Mouse (Mus musculus) liver, embryonic 16.5 days (tissue): ENCODE results near the gene Tex101. TPM values are rescaled to one million over a fixed set of nuclear protein-coding genes. Genes with fewer than 3 reads are reported as not detected.
A peak's percentile ranks its signal among the peaks of the same experiment; 100 is the strongest.

ENCODE experiments used
- ATAC-seq: fragments of 200-750 bp; cut with Nextera tagmentation; 2 replicates; pipeline ENCODE4 v1.8.0; 2017; ENCODE audit warnings: low read depth, mild to moderate bottlenecking, moderate number of reproducible peaks, moderate library complexity
- H3K27ac ChIP-seq: fragments of 300-500 bp; sonication (generic); 2 replicates; pipeline ENCODE4 v1.5.1; 2014; ENCODE audit warnings: mild to moderate bottlenecking, low read length
- H3K27me3 ChIP-seq: fragments of 300-500 bp; sonication (generic); 2 replicates; pipeline ENCODE4 v1.6.1; 2014; ENCODE audit warnings: low read depth, low read length, mixed read lengths; ENCODE audit not compliant: control insufficient read depth, insufficient read depth
- H3K36me3 ChIP-seq: fragments of 300-500 bp; sonication (generic); 2 replicates; pipeline ENCODE4 v1.6.1; 2014; ENCODE audit warnings: mild to moderate bottlenecking; ENCODE audit not compliant: control insufficient read depth, insufficient read depth
- H3K4me1 ChIP-seq: fragments of 300-500 bp; sonication (generic); 2 replicates; pipeline ENCODE4 v1.6.1; 2014; ENCODE audit warnings: low read depth, low read length, mixed read lengths; ENCODE audit not compliant: control insufficient read depth
- H3K4me2 ChIP-seq: fragments of 300-500 bp; sonication (generic); 2 replicates; pipeline ENCODE4 v1.6.1; 2014; ENCODE audit warnings: low read depth, low read length, mixed read lengths
- H3K4me3 ChIP-seq: fragments of 300-500 bp; sonication (generic); 2 replicates; pipeline ENCODE4 v1.5.1; 2014; ENCODE audit warnings: low read depth, mild to moderate bottlenecking, low read length
- H3K9ac ChIP-seq: fragments of 300-500 bp; sonication (generic); 2 replicates; pipeline ENCODE4 v1.6.1; 2014; ENCODE audit warnings: low read depth, low read length
- H3K9me3 ChIP-seq: fragments of 300-500 bp; sonication (generic); replicated peaks from 2 replicates; pipeline ENCODE4 v1.6.1; 2016; ENCODE audit warnings: low read length; ENCODE audit not compliant: control insufficient read depth
- WGBS: fragments of 180-500 bp; shearing (Covaris S2); extraction: QIAGEN DNeasy Blood & Tissue Kit; methylation state at CpG from one replicate; pipeline ENCODE4 v1.1.7; 2014; ENCODE audit not compliant: insufficient replicate concordance; 5-methylcytosine and 5-hydroxymethylcytosine counted together
- polyA plus RNA-seq: library from polyadenylated mRNA; unstranded; fragments of >200 nt; fragmentation: Nextera tagmentation; extraction: Ambion mirVana; gene quantifications from 2 replicates; pipeline ENCODE4 v1.2.1, GENCODE M21; 2015

Gene Tex101
- polyA plus RNA-seq, 1 experiment from 2014 or later = not detected

GRCm38 (mm10) chr7:24642491-24642890 is 34.0 kb downstream of the Tex101 start:
- H3K9ac ChIP-seq = no peak overlapping the region
- no peak for ATAC-seq
- WGBS = 5% methylated on average over 9 of the region's 9 CpGs
- H3K9me3 ChIP-seq = no peaks in the 10 kb centered on the region
- H3K4me1 ChIP-seq = peaks cover 4% of the 10 kb centered on the region
- H3K27me3 ChIP-seq = peaks cover 23% of the 10 kb centered on the region
- H3K4me3 ChIP-seq = no peak overlapping the region
- H3K27ac ChIP-seq = no peak overlapping the region
- H3K36me3 ChIP-seq = no peaks in the 10 kb centered on the region
- H3K4me2 ChIP-seq = no peak overlapping the region

DNA sequence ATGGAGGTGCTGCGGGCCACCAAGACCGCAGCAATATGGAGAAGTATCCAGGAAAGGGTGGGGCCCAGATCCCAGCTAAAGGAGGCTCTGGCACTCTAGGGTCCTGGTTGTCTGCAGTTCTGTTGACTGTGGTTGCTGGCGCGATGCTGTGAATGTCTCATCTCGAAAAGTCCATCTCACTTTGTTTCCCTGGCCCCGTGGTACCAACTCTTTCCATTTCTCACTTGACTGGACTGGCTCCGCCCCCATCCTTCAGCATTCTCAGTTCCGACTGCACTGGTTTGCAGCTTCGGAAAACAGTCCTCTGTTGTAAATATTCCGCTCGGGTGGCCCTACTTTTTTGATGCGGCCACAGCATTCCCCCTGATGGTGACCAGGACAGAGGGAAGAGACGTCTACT is 36.0 kb downstream of the Tex101 start:
- Histone ChIP-seq H3K27me3 (peaks cover 41% of the 10 kb centered on the region), H3K4me1 (peaks cover 4% of the 10 kb centered on the region), H3K9me3 (no peaks in the 10 kb centered on the region), H3K27ac (no peak overlapping the region), H3K9ac (no peak overlapping the region), H3K4me3 (no peak overlapping the region), H3K4me2 (no peak overlapping the region), H3K36me3 (no peaks in the 10 kb centered on the region)
- no peak for ATAC-seq
- 59% methylated on average over 13 of the region's 13 CpGs for WGBS

GRCm38 (mm10) chr7:24638026-24638856 is 38.2 kb downstream of the Tex101 start:
- H3K36me3 ChIP-seq = no peaks in the 10 kb centered on the region
- WGBS = 4% methylated on average over 35 of the region's 35 CpGs
- H3K4me1 ChIP-seq = peaks cover 4% of the 10 kb centered on the region
- peak overlapping the region; percentile 72 for H3K4me2 ChIP-seq
- H3K27me3 ChIP-seq = peaks cover 41% of the 10 kb centered on the region
- H3K9ac ChIP-seq = no peak overlapping the region
- no peak overlapping the region for H3K27ac ChIP-seq
- H3K9me3 ChIP-seq = no peaks in the 10 kb centered on the region
- no peak for ATAC-seq
- H3K4me3 ChIP-seq = peak overlapping the region; percentile 51

DNA sequence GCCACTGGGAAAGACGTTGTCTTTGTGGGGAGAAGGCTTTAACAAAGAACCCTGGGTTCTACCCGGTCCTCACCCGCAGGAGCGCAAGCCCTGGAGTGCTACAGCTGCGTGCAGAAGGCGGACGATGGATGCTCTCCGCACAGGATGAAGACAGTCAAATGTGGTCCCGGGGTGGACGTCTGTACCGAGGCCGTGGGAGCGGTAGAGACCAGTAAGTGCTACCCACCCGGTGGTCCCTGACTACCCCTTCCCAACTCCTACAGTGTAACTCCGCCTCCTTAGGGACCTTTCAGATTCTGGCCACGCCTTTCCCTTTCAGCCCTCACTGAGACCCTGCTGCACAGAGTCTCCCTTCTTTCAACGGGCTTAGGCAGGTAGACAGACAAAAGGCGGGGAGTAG is 39.4 kb downstream of the Tex101 start:
- Histone ChIP-seq H3K4me3 (no peak overlapping the region), H3K9me3 (no peaks in the 10 kb centered on the region), H3K27ac (no peak overlapping the region), H3K9ac (no peak overlapping the region), H3K27me3 (peaks cover 41% of the 10 kb centered on the region), H3K36me3 (no peaks in the 10 kb centered on the region), H3K4me1 (peaks cover 4% of the 10 kb centered on the region), H3K4me2 (no peak overlapping the region)
- ATAC-seq = no peak
- WGBS = 7% methylated on average over 18 of the region's 18 CpGs

DNA sequence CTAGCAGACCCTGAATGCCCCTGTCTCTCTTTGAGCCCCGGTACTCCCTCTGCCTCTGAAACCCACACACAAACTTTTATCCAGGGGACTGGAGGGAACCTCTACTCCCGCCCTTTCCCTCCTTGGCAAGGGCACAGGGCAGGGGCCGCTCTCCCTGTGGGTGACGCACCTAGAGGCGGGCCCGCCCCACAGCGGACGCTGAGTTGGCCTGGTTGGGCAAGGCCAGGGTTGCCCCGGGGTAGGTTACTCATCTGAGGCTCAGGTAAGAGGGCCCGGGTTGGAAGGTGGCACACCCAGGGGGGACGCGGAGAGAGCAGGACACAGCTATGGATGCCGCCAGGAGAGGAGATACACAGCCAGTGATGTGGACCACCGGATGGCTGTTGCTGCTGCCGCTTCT is 40.2 kb downstream of the Tex101 start, which contains the start of gene Lypd3:
Lypd3 (plus strand) TSS at position 287 of the 400 bp plus-strand sequence.
- Histone ChIP-seq H3K36me3 (no peaks in the 10 kb centered on the region), H3K9ac (no peak within 1 kb of the TSS), H3K4me1 (peaks cover 4% of the 10 kb centered on the region), H3K4me2 (no peak within 1 kb of the TSS), H3K4me3 (no peak within 1 kb of the TSS), H3K27me3 (peaks cover 41% of the 10 kb centered on the region), H3K27ac (no peak within 1 kb of the TSS), H3K9me3 (no peaks in the 10 kb centered on the region)
- WGBS = 36% methylated on average over 15 of the region's 15 CpGs
- ATAC-seq = no peak

DNA sequence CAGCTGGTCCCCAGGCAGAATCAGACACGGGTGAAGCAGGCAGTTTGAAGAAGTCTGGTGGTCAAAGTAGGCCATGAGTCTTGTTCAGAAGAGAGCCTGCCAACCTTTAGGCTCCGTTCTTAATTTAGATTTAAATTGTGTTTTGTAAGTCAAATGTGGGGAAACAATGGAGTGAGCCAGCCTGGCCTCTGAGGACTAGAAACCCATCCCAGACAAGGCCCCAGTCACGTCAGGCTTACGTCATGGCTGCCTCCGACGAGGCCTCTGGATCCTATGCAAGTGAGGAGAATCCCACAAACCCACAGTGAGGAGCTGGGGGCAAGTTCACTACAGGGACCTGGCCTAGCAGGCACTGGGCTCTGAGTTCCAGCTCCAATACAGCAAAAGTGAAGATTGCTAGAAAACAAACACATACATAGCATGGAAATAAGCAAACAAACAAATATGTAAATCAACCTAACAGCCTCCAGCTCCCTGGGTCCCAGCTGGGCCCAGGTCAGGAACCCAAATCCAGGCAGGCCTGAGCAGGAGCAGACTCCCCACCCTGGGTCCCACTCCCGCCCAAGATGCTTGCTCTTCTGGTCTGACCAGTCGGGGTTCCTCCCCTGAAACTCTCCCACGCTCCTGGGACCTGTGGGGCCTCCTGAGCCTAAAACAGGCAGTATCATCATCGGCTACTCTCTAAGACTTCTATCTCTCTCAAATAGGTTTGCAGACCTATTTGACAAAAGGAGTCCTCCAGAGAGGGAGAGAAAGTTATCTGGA is 46.2 kb downstream of the Tex101 start:
- H3K4me3 ChIP-seq = no peak overlapping the region
- ATAC-seq = no peak
- H3K9me3 ChIP-seq = no peaks in the 10 kb centered on the region
- WGBS = 72% methylated on average over 10 of the region's 10 CpGs
- no peak overlapping the region for H3K4me2 ChIP-seq
- H3K4me1 ChIP-seq = peaks cover 6% of the 10 kb centered on the region; the same call in 1 of the 2 replicates
- H3K27me3 ChIP-seq = no peaks in the 10 kb centered on the region
- H3K9ac ChIP-seq = no peak overlapping the region
- H3K27ac ChIP-seq = no peak overlapping the region
- H3K36me3 ChIP-seq = no peaks in the 10 kb centered on the region

DNA sequence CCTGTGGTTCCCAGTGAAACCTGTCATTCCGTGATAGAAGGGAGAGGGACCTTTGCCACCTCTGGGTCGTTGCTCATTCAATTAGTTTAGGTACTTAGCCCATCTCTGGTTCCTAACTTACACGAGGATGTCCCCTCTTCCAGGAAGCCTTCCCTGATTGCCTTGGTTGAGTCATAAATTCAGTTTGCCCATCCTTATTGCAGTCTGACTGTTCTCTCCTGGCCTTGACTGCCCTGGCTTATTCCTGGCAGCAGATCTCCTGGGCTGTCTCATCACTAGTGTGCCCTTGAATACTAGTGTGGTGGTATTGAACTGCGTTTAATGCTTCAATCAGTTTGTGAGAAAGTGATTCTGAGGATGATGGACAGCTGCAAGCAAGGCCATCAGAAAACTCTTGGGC is 46.8 kb downstream of the Tex101 start:
- Histone ChIP-seq H3K4me2 (no peak overlapping the region), H3K4me3 (no peak overlapping the region), H3K9ac (no peak overlapping the region), H3K9me3 (no peaks in the 10 kb centered on the region), H3K36me3 (no peaks in the 10 kb centered on the region), H3K27ac (no peak overlapping the region), H3K27me3 (no peaks in the 10 kb centered on the region), H3K4me1 (peaks cover 6% of the 10 kb centered on the region; the same call in 1 of the 2 replicates)
- no peak for ATAC-seq
- 51% methylated on average over 4 of the region's 4 CpGs for WGBS

DNA sequence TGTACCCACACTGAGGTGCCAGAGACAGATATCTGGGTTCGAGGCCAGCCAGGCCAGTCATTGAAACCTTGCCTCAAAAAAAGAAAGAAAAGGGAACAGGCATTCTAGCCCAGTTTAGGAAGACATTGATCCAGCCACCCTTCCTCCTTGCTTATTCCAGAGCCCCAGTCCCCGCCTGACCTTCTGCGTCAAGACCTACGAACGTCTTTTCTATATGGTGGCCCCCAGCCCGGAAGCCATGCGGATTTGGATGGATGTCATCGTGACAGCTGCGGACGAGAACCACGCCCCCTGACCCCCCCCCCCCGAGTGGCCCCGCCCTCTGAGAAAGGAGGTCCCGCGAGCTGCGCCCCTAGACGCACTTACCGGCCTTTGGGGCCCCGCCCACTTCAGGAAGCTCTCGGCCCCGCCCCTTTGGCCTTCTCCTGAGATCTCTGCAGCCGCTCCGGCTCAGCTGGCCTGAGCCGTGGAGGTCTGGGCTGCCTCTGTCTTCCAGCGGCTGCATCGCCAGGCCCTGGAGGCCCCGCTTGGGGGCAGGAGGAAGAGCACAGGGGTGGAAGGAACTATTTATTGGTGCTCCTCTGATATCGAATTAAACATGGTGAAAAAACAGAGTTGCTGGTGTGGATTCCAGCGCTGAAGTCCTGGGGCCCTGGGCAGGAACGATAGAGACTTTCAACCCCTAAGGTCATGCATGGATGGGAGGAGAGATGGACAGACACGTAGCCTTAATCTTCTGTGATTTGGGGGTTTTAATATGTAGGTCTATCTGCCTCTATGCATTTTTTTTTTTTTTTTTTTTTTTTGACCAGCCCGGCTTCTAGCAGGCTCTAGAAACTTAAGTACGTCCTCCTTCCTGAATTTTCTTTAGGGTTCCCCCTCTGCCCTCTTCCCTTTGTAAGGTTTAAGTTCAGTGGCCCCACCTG is 47.5 kb downstream of the Tex101 start:
- Histone ChIP-seq H3K4me3 (peak overlapping the region; percentile 41), H3K27me3 (no peaks in the 10 kb centered on the region), H3K9ac (peak overlapping the region; percentile 56; the same call in 1 of the 2 replicates), H3K9me3 (no peaks in the 10 kb centered on the region), H3K4me2 (peak overlapping the region; percentile 64), H3K4me1 (peaks cover 6% of the 10 kb centered on the region; the same call in 1 of the 2 replicates), H3K36me3 (no peaks in the 10 kb centered on the region), H3K27ac (no peak overlapping the region)
- 7% methylated on average over 33 of the region's 33 CpGs for WGBS
- ATAC-seq = peak; percentile 88
